Mouse (Mus musculus) embryonic fibroblast, embryonic 13.5 days (primary cell): ENCODE measurements around the gene Acd. TPM values are rescaled to one million over a fixed set of nuclear protein-coding genes. Genes with fewer than 3 reads are reported as not detected.

Source experiments
- H3K27ac ChIP-seq: 2 replicates; pipeline ENCODE4 v1.5.1; 2012; ENCODE audit warnings: low read length, control low read depth, inconsistent platforms; ENCODE audit not compliant: insufficient read depth
- H3K4me1 ChIP-seq: 2 replicates; pipeline ENCODE4 v1.6.1; 2011; ENCODE audit warnings: low read length; ENCODE audit not compliant: control insufficient read depth, insufficient read depth
- H3K4me3 ChIP-seq: 2 replicates; pipeline ENCODE4 v1.5.1; 2011; ENCODE audit warnings: mild to moderate bottlenecking, control low read depth, low read length; ENCODE audit not compliant: insufficient read depth
- CTCF ChIP-seq: IDR thresholded peaks from 2 replicates; pipeline ENCODE4 v1.5.1; 2011; ENCODE audit warnings: mild to moderate bottlenecking, control low read depth, low read length, moderate library complexity, borderline replicate concordance; ENCODE audit not compliant: insufficient read depth
- POLR2A ChIP-seq: IDR thresholded peaks from 2 replicates; pipeline ENCODE4 v1.6.1; 2011; ENCODE audit warnings: low read depth, mild to moderate bottlenecking, control low read depth, low read length, moderate library complexity
- polyA plus RNA-seq: library from polyadenylated mRNA; stranded (reverse); fragments of >200 nt; gene quantifications from 2 replicates; pipeline ENCODE4 v1.2.4, GENCODE M21; 2011; ENCODE audit warnings: low read depth; ENCODE audit not compliant: missing spikeins, insufficient read length

Acd gene
- polyA plus RNA-seq, 1 experiment, result 26.5 TPM

- Histone ChIP-seq H3K27ac (no peak overlapping the region), H3K4me1 (no peaks in the 10 kb centered on the region), H3K4me3 (no peak overlapping the region)
- TF ChIP-seq POLR2A, result no peak
- TF ChIP-seq CTCF, result no peak
Measured at GRCm38 (mm10) chr8:105661167-105661566, 39.7 kb downstream of the Acd start.

- TF ChIP-seq CTCF, result no peak
- TF ChIP-seq POLR2A, result no peak
- Histone ChIP-seq H3K27ac (no peak overlapping the region), H3K4me1 (no peaks in the 10 kb centered on the region), H3K4me3 (no peak overlapping the region)
Measured at GRCm38 (mm10) chr8:105657641-105658040, 43.3 kb downstream of the Acd start.

- no peak for TF ChIP-seq POLR2A
- TF ChIP-seq CTCF, result no peak
- Histone ChIP-seq H3K4me1 (no peaks in the 10 kb centered on the region), H3K27ac (no peak overlapping the region), H3K4me3 (no peak overlapping the region)
Measured at GRCm38 (mm10) chr8:105648929-105649328, 52.0 kb downstream of the Acd start.

Other genes with a start within 250 kb of the Acd start
- gene Tppp3, start 229.6 kb downstream of the Acd start, polyA plus RNA-seq, result 8.5 and 10.0 TPM in 2 replicates
- 21.5 and 24.7 TPM in 2 replicates for gene Zdhhc1, start 204.2 kb downstream of the Acd start, polyA plus RNA-seq
- gene Hsd11b2, start 182.3 kb downstream of the Acd start, polyA plus RNA-seq, result 0.28 and 0.35 TPM in 2 replicates
- 134 and 138 TPM in 2 replicates for gene Atp6v0d1, start 135.1 kb downstream of the Acd start, polyA plus RNA-seq
- 31.7 and 40.8 TPM in 2 replicates for gene Ripor1, start 95.8 kb downstream of the Acd start, polyA plus RNA-seq
- 55.2 and 69.7 TPM in 2 replicates for gene Ctcf, start 64.5 kb downstream of the Acd start, polyA plus RNA-seq
- not detected in 2 replicates for gene Agrp, start 63.7 kb downstream of the Acd start, polyA plus RNA-seq
- 0.42 and 0.58 TPM in 2 replicates for gene Carmil2, start 14.8 kb downstream of the Acd start, polyA plus RNA-seq
- gene Pard6a, start within 50 bp of the Acd start, polyA plus RNA-seq, result 7.9 and 15.8 TPM in 2 replicates
- not detected in 2 replicates for gene 4933405L10Rik, start 6.6 kb upstream of the Acd start, polyA plus RNA-seq
- 5.9 and 9.1 TPM in 2 replicates for gene Enkd1, start 7.1 kb upstream of the Acd start, polyA plus RNA-seq
- 4.7 and 5.6 TPM in 2 replicates for gene Gfod2, start 57.6 kb upstream of the Acd start, polyA plus RNA-seq
- gene Ranbp10, start 126.2 kb upstream of the Acd start, polyA plus RNA-seq, result 18.4 and 18.6 TPM in 2 replicates
- not detected in 2 replicates for gene Tsnaxip1, start 126.6 kb upstream of the Acd start, polyA plus RNA-seq
- 35.4 and 40.3 TPM in 2 replicates for gene Cenpt, start 152.2 kb upstream of the Acd start, polyA plus RNA-seq
- 22.1 and 22.6 TPM in 2 replicates for gene Thap11, start 154.0 kb upstream of the Acd start, polyA plus RNA-seq
- 90.4 and 119 TPM in 2 replicates for gene Nutf2, start 159.5 kb upstream of the Acd start, polyA plus RNA-seq
- gene Edc4, start 179.8 kb upstream of the Acd start, polyA plus RNA-seq, result 45.5 and 51.8 TPM in 2 replicates
- 1.1 and 1.2 TPM in 2 replicates for gene Nrn1l, start 192.5 kb upstream of the Acd start, polyA plus RNA-seq
- gene Pskh1, start 199.3 kb upstream of the Acd start, polyA plus RNA-seq, result 28.9 and 30.5 TPM in 2 replicates
- gene Ctrl, start 232.8 kb upstream of the Acd start, polyA plus RNA-seq, result not detected in 2 replicates
- 27.1 and 30.5 TPM in 2 replicates for gene Psmb10, start 237.3 kb upstream of the Acd start, polyA plus RNA-seq
- gene Lcat, start 242.3 kb upstream of the Acd start, polyA plus RNA-seq, result 2.3 and 3.9 TPM in 2 replicates